Comparison of ENCODE assay signal across 8 mouse cellular contexts in the genomic region with DNA sequence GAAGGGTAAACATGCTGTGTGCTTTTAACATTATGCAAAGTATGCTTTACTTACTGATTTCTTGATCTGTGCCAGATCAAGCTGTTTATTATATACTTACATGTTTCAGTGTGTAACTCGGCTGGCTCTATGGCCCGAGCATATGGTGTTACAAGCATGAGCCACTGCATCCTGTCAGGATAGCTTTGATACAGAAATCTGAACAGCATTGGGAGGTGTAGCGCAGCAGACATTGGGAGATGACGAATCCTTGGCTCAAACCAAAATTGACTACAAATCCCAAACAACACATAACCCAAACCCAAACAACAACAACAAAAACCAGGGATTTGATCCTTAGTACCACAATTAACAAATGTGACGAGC. TPM values are rescaled to one million over a fixed set of nuclear protein-coding genes. Genes with fewer than 3 reads are reported as not detected.
DNase-seq lines count a peak whose midpoint lies in the region; ATAC-seq and TF ChIP-seq lines count a peak whose summit lies in the region.

No protein-coding gene starts in this region.

- peak overlapping the region; percentile 90 for H3K27ac ChIP-seq in heart, embryonic 10.5 days
- H3K27ac ChIP-seq in forebrain, embryonic 13.5 days = peak overlapping the region; percentile 69
- H3K27ac ChIP-seq in liver, embryonic 16.5 days (ENCODE audit: low read length) = peak overlapping the region; percentile 85; the same call in 1 of the 2 replicates

- H3K4me3 ChIP-seq in heart, embryonic 10.5 days = peak overlapping the region; percentile 87
- H3K4me3 ChIP-seq in C2C12 (ENCODE audit: insufficient read depth, poor library complexity, severe bottlenecking) = peak overlapping the region; percentile 81
- H3K4me3 ChIP-seq in forebrain, embryonic 13.5 days = peak overlapping the region; percentile 78
- H3K4me3 ChIP-seq in liver, embryonic 16.5 days (ENCODE audit: low read depth, low read length) = peak overlapping the region; percentile 88

- DNase-seq in heart, embryonic 10.5 days (ENCODE audit: low spot score) = no peak
- no peak for DNase-seq in heart, adult 18-20 months
- no peak for DNase-seq in retina, embryonic 14.5 days (ENCODE audit: low spot score)
- DNase-seq in embryo, embryonic 9.5 days (ENCODE audit: extremely low spot score) = no peak
- no peak for DNase-seq in cerebellum, postnatal 14 days

- 10% methylated on average over 5 of the region's 5 CpGs for whole genome bisulfite sequencing in heart, embryonic 10.5 days
- 9% methylated on average over 5 of the region's 5 CpGs for WGBS in forebrain, embryonic 13.5 days
- WGBS in liver, embryonic 16.5 days (ENCODE audit: insufficient replicate concordance) = 8% methylated on average over 5 of the region's 5 CpGs

- H3ac ChIP-seq in C2C12 (ENCODE audit: control insufficient read depth, insufficient read length, low read depth) = peak overlapping the region; percentile 55

- H3K4me2 ChIP-seq in forebrain, embryonic 13.5 days = peak overlapping the region; percentile 77
- H3K4me2 ChIP-seq in liver, embryonic 16.5 days (ENCODE audit: low read depth, low read length) = peak overlapping the region; percentile 73

- no peaks in the 10 kb centered on the region for H3K79me3 ChIP-seq in C2C12 (ENCODE audit: low read depth)

- no peaks in the 10 kb centered on the region for H3K9me3 ChIP-seq in heart, embryonic 10.5 days
- no peaks in the 10 kb centered on the region for H3K9me3 ChIP-seq in forebrain, embryonic 13.5 days (replicated peaks)
- no peaks in the 10 kb centered on the region for H3K9me3 ChIP-seq in liver, embryonic 16.5 days (replicated peaks; ENCODE audit: control insufficient read depth, low read length)

- peaks cover 30% of the 10 kb centered on the region for H3K36me3 ChIP-seq in heart, embryonic 10.5 days
- H3K36me3 ChIP-seq in C2C12 (ENCODE audit: control insufficient read depth, insufficient read depth) = peaks cover 30% of the 10 kb centered on the region
- peaks cover 32% of the 10 kb centered on the region for H3K36me3 ChIP-seq in forebrain, embryonic 13.5 days (ENCODE audit: poor library complexity, severe bottlenecking)
- H3K36me3 ChIP-seq in liver, embryonic 16.5 days (ENCODE audit: control insufficient read depth, insufficient read depth) = peaks cover 13% of the 10 kb centered on the region

- no peaks in the 10 kb centered on the region for H3K79me2 ChIP-seq in C2C12 (ENCODE audit: control insufficient read depth, insufficient read depth)

- H3K27me3 ChIP-seq in heart, embryonic 10.5 days (ENCODE audit: insufficient read depth, poor library complexity, severe bottlenecking) = no peaks in the 10 kb centered on the region
- H3K27me3 ChIP-seq in C2C12 (ENCODE audit: control insufficient read depth, insufficient read depth, insufficient read length) = no peaks in the 10 kb centered on the region
- no peaks in the 10 kb centered on the region for H3K27me3 ChIP-seq in forebrain, embryonic 13.5 days
- H3K27me3 ChIP-seq in liver, embryonic 16.5 days (ENCODE audit: control insufficient read depth, insufficient read depth, low read depth, low read length) = no peaks in the 10 kb centered on the region

- no peak for TF ChIP-seq CTCF in C2C12 (IDR thresholded peaks at IDR 0.05; ENCODE audit: control insufficient read depth, insufficient read depth, insufficient read length)

- H3K4me1 ChIP-seq in heart, embryonic 10.5 days = peaks cover 21% of the 10 kb centered on the region
- H3K4me1 ChIP-seq in forebrain, embryonic 13.5 days = peaks cover 19% of the 10 kb centered on the region
- H3K4me1 ChIP-seq in liver, embryonic 16.5 days (ENCODE audit: control insufficient read depth, low read depth, low read length) = peaks cover 24% of the 10 kb centered on the region

- ATAC-seq in forebrain, embryonic 13.5 days = peak; percentile 42
- ATAC-seq in liver, embryonic 16.5 days (ENCODE audit: low read depth) = no peak

- H3K9ac ChIP-seq in forebrain, embryonic 13.5 days = peak overlapping the region; percentile 79
- H3K9ac ChIP-seq in liver, embryonic 16.5 days (ENCODE audit: low read depth, low read length) = peak overlapping the region; percentile 85

TF ChIP-seq in C2C12, 6 proteins besides CTCF, POLR2A, EP300 and RAD21:
- TF ChIP-seq FOSL1 (IDR thresholded peaks at IDR 0.05; ENCODE audit: insufficient read depth, low read length, poor library complexity, severe bottlenecking) (no peak), MAX (IDR thresholded peaks at IDR 0.05) (no peak), USF1 (IDR thresholded peaks at IDR 0.05; ENCODE audit: low read depth) (no peak), MYOG (IDR thresholded peaks at IDR 0.05; ENCODE audit: control insufficient read depth, extremely low read depth, insufficient read length) (no peak), MYOD1 (IDR thresholded peaks at IDR 0.05; ENCODE audit: control insufficient read depth, insufficient read length, low read depth) (no peak), CEBPB (IDR thresholded peaks at IDR 0.05; ENCODE audit: low read depth) (no peak)

RNA-seq across cellular contexts. Expression of gene 2310039H08Rik, which starts 0.4 kb away (rescaled TPM):
- 45.8 and 51.2 TPM in 2 replicates for polyA plus RNA-seq in heart, embryonic 10.5 days (2016; fragmentation: Nextera tagmentation; extraction: Ambion mirVana)
- 10 to 100 TPM; 24.4 to 29.4 TPM for total RNA-seq in heart, adult 18-20 months (2021)
- polyA plus RNA-seq in C2C12 (2012; fragmentation: generic; extraction: Trizol) = 40.9 TPM
- polyA plus RNA-seq in forebrain, embryonic 13.5 days (2015; fragmentation: Nextera tagmentation; extraction: Ambion mirVana) = 64.2 and 69.0 TPM in 2 replicates
- 56.1 and 56.6 TPM in 2 replicates for polyA plus RNA-seq in liver, embryonic 16.5 days (2015; fragmentation: Nextera tagmentation; extraction: Ambion mirVana)

RNA-seq across cellular contexts. Expression of gene Ptcra, which starts 8.5 kb away (rescaled TPM):
- 0.39 and 0.60 TPM in 2 replicates for polyA plus RNA-seq in heart, embryonic 10.5 days (2016; fragmentation: Nextera tagmentation; extraction: Ambion mirVana)
- total RNA-seq in heart, adult 18-20 months (2021) = not detected
- 0.06 TPM for polyA plus RNA-seq in C2C12 (2012; fragmentation: generic; extraction: Trizol)
- 0.21 and 0.45 TPM in 2 replicates for polyA plus RNA-seq in forebrain, embryonic 13.5 days (2015; fragmentation: Nextera tagmentation; extraction: Ambion mirVana)
- 0.13 and 0.16 TPM in 2 replicates for polyA plus RNA-seq in liver, embryonic 16.5 days (2015; fragmentation: Nextera tagmentation; extraction: Ambion mirVana)

RNA-seq across cellular contexts. Expression of gene Rpl7l1, which starts 10.5 kb away (rescaled TPM):
- 130 and 184 TPM in 2 replicates for polyA plus RNA-seq in heart, embryonic 10.5 days (2016; fragmentation: Nextera tagmentation; extraction: Ambion mirVana)
- 10 to 100 TPM; 59.8 to 61.8 TPM for total RNA-seq in heart, adult 18-20 months (2021)
- polyA plus RNA-seq in C2C12 (2012; fragmentation: generic; extraction: Trizol) = 107 TPM
- 142 and 143 TPM in 2 replicates for polyA plus RNA-seq in forebrain, embryonic 13.5 days (2015; fragmentation: Nextera tagmentation; extraction: Ambion mirVana)
- polyA plus RNA-seq in liver, embryonic 16.5 days (2015; fragmentation: Nextera tagmentation; extraction: Ambion mirVana) = 68.9 and 72.2 TPM in 2 replicates

RNA-seq across cellular contexts. Expression of gene Cnpy3, which starts 20.0 kb away (rescaled TPM):
- 63.2 and 68.4 TPM in 2 replicates for polyA plus RNA-seq in heart, embryonic 10.5 days (2016; fragmentation: Nextera tagmentation; extraction: Ambion mirVana)
- total RNA-seq in heart, adult 18-20 months (2021) = 10 to 100 TPM; 16.5 to 18.2 TPM
- 41.9 TPM for polyA plus RNA-seq in C2C12 (2012; fragmentation: generic; extraction: Trizol)
- 56.2 and 60.0 TPM in 2 replicates for polyA plus RNA-seq in forebrain, embryonic 13.5 days (2015; fragmentation: Nextera tagmentation; extraction: Ambion mirVana)
- 24.7 TPM in 2 replicates for polyA plus RNA-seq in liver, embryonic 16.5 days (2015; fragmentation: Nextera tagmentation; extraction: Ambion mirVana)

RNA-seq across cellular contexts. Expression of gene Gnmt, which starts 43.1 kb away (rescaled TPM):
- 0.83 and 2.3 TPM in 2 replicates for polyA plus RNA-seq in heart, embryonic 10.5 days (2016; fragmentation: Nextera tagmentation; extraction: Ambion mirVana)
- 1 to 10 TPM; 3.7 to 4.1 TPM for total RNA-seq in heart, adult 18-20 months (2021)
- 0.08 TPM for polyA plus RNA-seq in C2C12 (2012; fragmentation: generic; extraction: Trizol)
- 0.52 and 0.58 TPM in 2 replicates for polyA plus RNA-seq in forebrain, embryonic 13.5 days (2015; fragmentation: Nextera tagmentation; extraction: Ambion mirVana)
- 112 and 152 TPM in 2 replicates for polyA plus RNA-seq in liver, embryonic 16.5 days (2015; fragmentation: Nextera tagmentation; extraction: Ambion mirVana)
